Mouse (Mus musculus) bone marrow, adult 2 months (tissue): Measurements from ENCODE around the gene Cidec. TPM values are rescaled to one million over a fixed set of nuclear protein-coding genes. Genes with fewer than 3 reads are reported as not detected.
A peak's percentile ranks its signal among the peaks of the same experiment; 100 is the strongest.

Source experiments
- H3K27ac ChIP-seq: fragments of 200-500 bp; 2 replicates; pipeline ENCODE4 v1.5.1; 2012; ENCODE audit warnings: low read depth, mild to moderate bottlenecking, control low read depth, inconsistent platforms, low read length; ENCODE audit not compliant: control insufficient read depth, poor library complexity, insufficient read depth
- H3K4me1 ChIP-seq: fragments of 200-500 bp; 2 replicates; pipeline ENCODE4 v1.6.1; 2011; ENCODE audit warnings: low read length; ENCODE audit not compliant: control insufficient read depth, insufficient read depth
- H3K4me3 ChIP-seq: fragments of 200-500 bp; replicated peaks from 2 replicates; pipeline ENCODE3; 2011; ENCODE audit warnings: mild to moderate bottlenecking, low read depth, low read length, control low read depth; ENCODE audit not compliant: control insufficient read depth
- CTCF ChIP-seq: fragments of 200-500 bp; IDR thresholded peaks from 2 replicates; pipeline ENCODE4 v1.5.1; 2011; ENCODE audit warnings: low read length, control low read depth; ENCODE audit not compliant: control insufficient read depth, insufficient read depth
- POLR2A ChIP-seq: fragments of 200-500 bp; IDR thresholded peaks from 2 replicates; pipeline ENCODE4 v1.6.1; 2011; ENCODE audit warnings: low read depth, mild to moderate bottlenecking, control low read depth, low read length, borderline replicate concordance; ENCODE audit not compliant: control insufficient read depth
- WGBS: fragments of 180-500 bp; shearing (Covaris S2); methylation state at CpG from one replicate; pipeline ENCODE4 v1.1.7; 2018; 5-methylcytosine and 5-hydroxymethylcytosine counted together
- polyA plus RNA-seq: library from polyadenylated mRNA; stranded (reverse); fragments of >200 nt; gene quantifications from 2 replicates; pipeline ENCODE4 v1.2.4, GENCODE M21; 2011; ENCODE audit warnings: low replicate concordance; ENCODE audit not compliant: missing spikeins, insufficient read depth, insufficient read length

Gene Cidec
- polyA plus RNA-seq, 1 experiment = not detected

DNA sequence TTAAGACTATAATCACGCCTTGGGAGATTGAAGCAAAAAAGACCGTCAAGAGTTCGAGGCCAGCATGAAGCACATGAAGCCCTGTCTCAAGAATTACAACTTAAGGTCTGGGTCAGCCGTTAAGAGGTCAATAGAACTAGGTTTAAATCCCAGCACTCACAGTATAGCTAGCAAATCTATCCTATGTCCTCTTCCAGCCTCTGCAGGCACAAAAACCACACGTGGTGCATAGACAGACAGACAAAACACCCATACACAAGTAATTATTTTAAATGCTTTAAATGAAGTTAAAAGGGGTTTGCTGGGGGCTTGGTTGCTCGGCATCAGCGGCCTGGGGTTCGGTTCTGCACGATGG is 6.5 kb upstream of the Cidec start:
- 35% methylated on average over 9 of the region's 9 CpGs for WGBS
- Histone ChIP-seq H3K4me3 (peak overlapping the region; percentile 95), H3K27ac (no peak overlapping the region), H3K4me1 (peaks cover 1% of the 10 kb centered on the region; the same call in 1 of the 2 replicates)
- TF ChIP-seq POLR2A (no peak), CTCF (no peak)

DNA sequence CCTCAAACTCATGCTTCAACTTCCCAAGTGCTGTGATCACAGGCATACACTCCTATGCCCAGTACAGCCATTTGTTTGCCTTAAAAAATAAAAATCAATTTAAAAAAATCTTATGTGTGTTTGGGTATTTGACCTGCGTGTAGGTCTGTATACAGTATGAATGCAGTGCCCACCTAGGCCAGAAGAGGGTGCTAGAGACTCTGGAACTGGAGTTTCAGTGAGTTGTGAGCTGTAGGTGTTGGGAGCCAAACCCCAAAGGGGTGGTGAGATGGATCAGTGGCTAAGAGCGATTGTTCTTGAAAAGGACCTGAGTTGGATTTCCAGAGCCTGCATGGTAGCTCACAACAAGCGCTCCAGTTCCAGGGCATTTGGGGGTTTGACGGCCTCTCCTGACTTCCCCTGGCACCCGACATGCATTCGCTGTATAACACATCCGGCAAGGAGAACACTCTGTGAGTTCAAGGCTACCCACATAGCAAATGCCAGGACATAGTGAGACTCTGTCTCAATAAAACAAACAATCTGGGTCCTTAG is 5.7 kb upstream of the Cidec start:
- WGBS = 50% methylated on average over 7 of the region's 7 CpGs
- Histone ChIP-seq H3K27ac (no peak overlapping the region), H3K4me3 (no peak overlapping the region), H3K4me1 (peaks cover 1% of the 10 kb centered on the region; the same call in 1 of the 2 replicates)
- TF ChIP-seq CTCF (peak; percentile 71), POLR2A (no peak)

DNA sequence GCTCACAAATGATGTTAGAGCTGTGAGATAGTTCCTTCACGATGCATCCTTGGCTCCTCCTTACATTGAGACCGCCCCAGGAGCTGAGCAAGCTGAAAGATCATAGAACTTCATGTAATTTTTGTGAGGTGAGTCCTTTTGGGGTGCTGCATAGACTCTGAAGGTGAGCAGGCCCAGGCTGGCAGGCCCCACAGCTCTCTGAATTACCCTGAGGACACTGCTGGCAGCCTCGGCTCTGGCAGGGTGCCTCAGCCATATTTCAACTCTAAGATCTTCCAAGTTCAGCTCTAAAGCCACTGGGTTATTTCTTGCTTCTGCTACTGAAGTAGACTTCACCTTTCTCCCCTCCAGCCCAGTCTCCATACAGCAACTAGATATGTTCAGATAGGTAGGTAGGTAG is 5.1 kb upstream of the Cidec start:
- Histone ChIP-seq H3K27ac (no peak overlapping the region), H3K4me3 (no peak overlapping the region), H3K4me1 (peaks cover 1% of the 10 kb centered on the region; the same call in 1 of the 2 replicates)
- WGBS = 75% methylated on average over 3 of the region's 3 CpGs
- no peak for TF ChIP-seq POLR2A
- TF ChIP-seq CTCF = no peak

DNA sequence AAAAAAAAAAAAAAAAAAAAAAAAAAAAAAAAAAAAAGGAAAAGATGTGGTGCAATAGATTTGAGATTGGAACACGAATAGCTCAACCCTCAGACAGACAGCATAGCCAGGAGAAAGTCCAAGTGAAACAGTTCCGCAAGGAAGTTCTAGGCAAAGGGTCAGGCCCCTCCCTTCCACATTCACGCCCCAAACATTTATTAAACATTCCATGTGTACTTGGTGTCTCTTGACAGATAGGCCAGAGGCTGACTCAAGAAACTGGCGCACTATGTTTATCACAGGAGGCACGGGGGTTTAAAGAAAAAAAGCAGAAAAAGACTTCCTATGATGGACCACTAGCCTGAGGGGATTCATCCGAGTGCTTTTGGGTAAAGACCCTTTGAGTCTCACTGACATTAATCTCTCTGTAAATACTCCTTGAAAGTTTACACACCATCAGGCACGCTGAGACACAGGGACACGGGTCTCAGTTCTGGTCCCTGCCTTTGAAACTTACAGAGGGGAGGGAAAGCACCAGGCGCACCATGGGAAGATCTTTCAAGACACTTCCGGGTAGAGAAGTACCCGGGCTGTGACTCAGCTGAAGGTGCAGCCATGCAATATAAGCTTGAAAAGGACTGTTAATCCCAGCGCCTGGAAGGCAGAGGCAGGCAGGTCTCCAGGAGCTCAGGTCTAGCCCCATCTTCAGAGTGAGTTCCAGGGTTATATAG is 3.3 kb upstream of the Cidec start:
- WGBS = 60% methylated on average over 12 of the region's 12 CpGs
- no peak overlapping the region for H3K27ac ChIP-seq
- H3K4me3 ChIP-seq = no peak overlapping the region
- TF ChIP-seq POLR2A (no peak), CTCF (no peak)
- peaks cover 1% of the 10 kb centered on the region; the same call in 1 of the 2 replicates for H3K4me1 ChIP-seq

DNA sequence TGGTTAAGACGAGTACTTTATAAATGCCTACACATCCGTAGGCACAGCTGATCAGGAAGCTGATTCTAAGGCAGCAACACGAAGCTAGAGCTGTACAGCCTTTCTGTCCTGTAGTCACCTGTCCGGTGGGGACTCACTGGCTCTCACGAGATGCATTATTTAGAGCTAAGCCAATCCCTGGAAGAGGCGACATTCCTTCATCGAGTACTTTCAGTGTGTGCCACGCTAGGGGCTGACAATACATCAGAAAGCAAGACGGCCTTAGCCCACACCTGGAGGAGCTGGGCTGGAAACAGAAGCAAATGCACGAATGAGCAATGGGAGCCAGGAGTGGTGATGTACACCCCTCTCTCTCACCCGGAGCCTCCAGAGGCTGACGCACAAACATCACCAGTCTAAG is 1.6 kb upstream of the Cidec start:
- Histone ChIP-seq H3K4me1 (no peaks in the 10 kb centered on the region), H3K27ac (no peak overlapping the region), H3K4me3 (no peak overlapping the region)
- WGBS = 78% methylated on average over 12 of the region's 12 CpGs
- TF ChIP-seq POLR2A (no peak), CTCF (no peak)

DNA sequence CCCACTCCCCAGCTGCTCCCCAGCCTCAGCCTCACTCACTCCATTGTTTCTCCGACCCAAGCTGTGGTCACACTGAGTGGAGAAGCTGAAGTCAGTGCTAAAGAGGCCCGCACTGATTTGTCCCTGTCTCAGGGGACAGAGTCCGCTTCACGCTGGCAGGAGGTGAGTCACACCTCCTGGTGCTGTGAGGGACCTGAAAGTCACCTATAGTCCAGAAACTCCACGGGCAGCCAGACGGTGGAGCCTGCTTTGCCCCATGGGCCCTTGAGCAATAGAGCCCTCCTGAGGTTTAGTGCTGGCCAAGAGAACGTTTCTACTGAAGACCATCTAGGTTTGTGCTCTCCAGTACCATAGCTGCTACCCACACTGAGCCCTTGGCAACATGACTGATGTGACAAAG is 869 bp downstream of the Cidec start:
- no peak for TF ChIP-seq CTCF
- TF ChIP-seq POLR2A = no peak
- H3K27ac ChIP-seq = no peak overlapping the region
- H3K4me1 ChIP-seq = no peaks in the 10 kb centered on the region
- H3K4me3 ChIP-seq = no peak overlapping the region
- WGBS = 65% methylated on average over 7 of the region's 7 CpGs

DNA sequence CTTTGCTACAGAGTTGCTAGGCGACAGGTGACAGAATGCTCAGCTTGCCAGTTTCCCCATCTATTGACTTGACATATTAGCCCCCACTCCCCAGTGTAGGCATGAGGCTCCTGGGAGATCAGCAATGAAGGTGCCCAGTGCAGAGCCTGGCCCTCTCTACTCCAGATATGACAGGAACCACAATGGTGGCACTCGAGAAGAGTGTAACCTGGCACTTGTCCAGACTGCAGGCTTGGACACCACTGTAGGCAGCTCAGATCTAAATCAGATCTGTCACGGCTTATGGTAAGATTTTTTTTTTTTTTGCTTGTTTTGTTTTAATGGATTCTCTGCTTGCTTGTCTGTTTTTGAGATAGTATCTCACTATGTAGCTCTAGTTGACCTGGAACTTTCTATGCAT is 1.9 kb downstream of the Cidec start:
- 50% methylated on average over 3 of the region's 3 CpGs for WGBS
- TF ChIP-seq POLR2A = no peak
- TF ChIP-seq CTCF = no peak

DNA sequence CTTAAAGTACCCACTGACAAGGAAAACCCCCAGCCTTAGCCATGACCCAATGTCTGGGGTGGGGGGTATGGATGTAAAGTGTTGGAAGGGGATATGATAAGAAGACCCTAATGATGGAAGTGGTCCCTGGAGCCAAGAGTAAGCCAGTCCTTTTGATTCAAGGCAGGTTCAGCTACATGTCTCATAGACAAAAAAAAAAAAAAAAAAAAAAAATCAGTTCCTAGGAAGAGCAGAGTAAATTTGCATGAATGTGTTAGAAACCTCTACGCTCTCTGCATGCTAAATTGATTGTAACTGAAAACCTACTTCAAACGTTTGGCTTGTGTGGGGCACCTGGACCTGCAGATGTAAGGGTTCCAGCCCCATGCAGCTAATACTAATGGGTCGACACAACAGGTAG is 3.8 kb downstream of the Cidec start:
- Histone ChIP-seq H3K4me1 (no peaks in the 10 kb centered on the region), H3K4me3 (no peak overlapping the region), H3K27ac (no peak overlapping the region)
- 64% methylated on average over 3 of the region's 3 CpGs for WGBS
- TF ChIP-seq POLR2A (no peak), CTCF (no peak)

More for the DNA sequence above, 1.9 kb downstream of the Cidec start:
- Histone ChIP-seq H3K4me1 (no peaks in the 10 kb centered on the region), H3K27ac (no peak overlapping the region), H3K4me3 (no peak overlapping the region)

DNA sequence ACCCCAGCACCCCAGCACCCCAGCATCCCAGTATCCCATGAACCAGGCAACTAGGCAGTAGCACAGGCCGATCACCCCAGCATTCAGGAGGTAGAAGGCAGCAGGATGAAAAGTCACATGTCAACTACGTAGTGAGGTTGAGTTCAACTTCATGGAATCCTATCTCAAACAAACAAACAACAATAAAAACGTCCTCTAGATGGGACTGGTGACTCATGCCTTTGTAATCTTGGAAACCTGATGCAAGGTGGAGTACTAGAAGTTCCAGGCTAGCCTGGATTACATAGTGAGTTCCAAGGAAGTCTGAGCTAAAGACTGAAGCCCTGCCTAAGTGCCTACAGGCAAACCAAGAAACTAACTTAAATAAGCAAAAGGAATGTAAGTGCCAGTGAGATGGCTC is 4.7 kb downstream of the Cidec start:
- H3K4me1 ChIP-seq = no peaks in the 10 kb centered on the region
- TF ChIP-seq POLR2A (no peak), CTCF (no peak)
- WGBS = 56% methylated on average over 3 of the region's 3 CpGs
- H3K27ac ChIP-seq = no peak overlapping the region
- H3K4me3 ChIP-seq = no peak overlapping the region
